Mouse (Mus musculus): Measurements from ENCODE around the gene Sars.

Sars gene

GRCm38 (mm10) chr3:108424944-108425623 is 19.9 kb downstream of the Sars start:
- DNase-seq (ENCODE audit: low spot score in 2 of 2), result no peak

DNA sequence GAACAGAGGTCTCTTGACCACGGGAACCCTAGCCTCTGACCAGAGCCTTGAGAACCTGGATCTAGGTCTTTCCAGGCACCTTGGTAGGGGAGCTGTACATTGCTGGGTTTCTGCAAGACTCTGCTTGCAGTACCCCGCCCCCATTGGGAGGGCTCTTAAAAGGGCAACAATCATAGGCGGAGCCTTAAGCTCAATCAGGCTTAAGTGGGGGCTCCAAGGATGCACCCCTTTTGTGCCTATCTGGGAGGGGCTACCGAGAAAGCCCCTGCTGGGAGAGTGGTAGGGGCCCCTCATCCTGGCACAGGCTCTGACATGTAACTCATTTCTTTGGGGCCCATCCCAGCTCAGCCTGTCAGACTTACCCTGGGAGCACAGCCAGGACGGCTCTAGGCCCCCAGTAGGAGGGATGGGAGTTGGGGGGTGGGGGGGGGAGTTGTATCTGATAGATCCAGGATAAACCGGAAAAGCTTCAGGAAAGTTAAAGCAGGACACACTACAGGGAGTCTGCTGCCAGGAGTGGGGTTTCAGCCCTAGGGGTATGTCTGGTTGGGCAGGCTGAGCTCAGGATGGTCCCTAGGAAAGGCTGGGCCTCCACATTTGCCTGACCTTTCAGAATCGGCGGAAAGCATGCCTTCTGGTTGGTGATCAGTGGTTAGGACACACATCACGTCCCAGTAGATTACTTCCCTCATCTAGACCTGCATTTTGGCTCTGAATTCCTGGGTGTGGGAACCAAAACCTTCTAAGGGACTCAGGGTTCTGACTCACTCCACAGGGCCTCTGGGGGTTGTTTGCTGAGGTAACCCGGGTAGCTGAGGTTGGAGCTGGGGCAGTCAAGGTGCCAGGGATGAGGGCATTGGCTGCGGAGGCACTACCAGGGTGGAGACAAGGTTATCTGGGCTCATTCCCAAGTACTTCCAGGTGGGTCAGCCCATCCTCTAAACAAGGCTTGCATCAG is 20.9 kb downstream of the Sars start:
- peak; percentile 74 to 79 for DNase-seq (ENCODE audit: low spot score in 2 of 2)

GRCm38 (mm10) chr3:108423006-108423405 is 22.0 kb downstream of the Sars start:
- peak in 1 of 2 experiments; percentile 72 for DNase-seq (ENCODE audit: low spot score in 2 of 2)

GRCm38 (mm10) chr3:108415831-108416223 is 29.2 kb downstream of the Sars start:
- DNase-seq (ENCODE audit: low spot score in 2 of 2), result peak; percentile 92 to 93

GRCm38 (mm10) chr3:108414857-108415830 is 29.9 kb downstream of the Sars start, which contains the start of gene Celsr2:
Gene Celsr2, minus strand, starts transcription at chr3:108415552.
- peak; percentile 63 to 65 for DNase-seq (ENCODE audit: low spot score in 2 of 2)

DNA sequence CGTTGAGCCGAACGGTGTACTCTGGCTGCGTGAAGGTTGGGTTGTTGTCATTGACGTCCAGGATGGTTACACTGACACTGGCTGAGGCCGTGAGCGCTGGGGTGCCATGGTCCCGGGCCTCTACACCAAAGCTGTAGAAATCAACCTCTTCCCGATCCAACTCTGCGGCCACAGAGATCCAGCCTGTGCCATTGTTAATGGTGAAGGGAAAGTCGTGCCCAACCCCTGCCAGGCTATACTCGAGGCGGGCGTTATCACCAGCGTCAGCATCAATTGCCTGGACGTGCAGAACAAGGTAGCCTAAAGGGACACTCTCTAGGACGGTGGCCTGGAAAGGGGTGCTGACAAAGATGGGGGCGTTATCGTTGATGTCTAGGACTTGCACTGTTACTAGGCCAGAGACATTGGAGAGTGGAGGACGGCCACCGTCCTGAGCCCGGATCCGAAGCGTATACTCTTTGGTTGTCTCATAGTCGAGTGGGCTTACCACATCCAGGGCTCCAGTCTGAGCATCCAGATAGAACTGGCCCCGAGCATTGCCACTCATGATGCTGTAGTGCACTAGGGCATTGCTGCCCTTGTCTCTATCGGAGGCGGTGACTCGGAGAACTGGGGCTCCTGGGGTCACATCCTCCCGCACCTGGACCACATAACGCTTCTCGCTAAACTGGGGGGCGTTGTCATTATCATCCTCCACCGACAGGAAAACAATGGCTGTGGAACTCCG is 31.2 kb downstream of the Sars start:
- DNase-seq (ENCODE audit: low spot score in 2 of 2), result peak in 1 of 2 experiments; percentile 39

GRCm38 (mm10) chr3:108411754-108412121 is 33.3 kb downstream of the Sars start:
- peak; percentile 76 to 80 for DNase-seq (ENCODE audit: low spot score in 2 of 2)

DNA sequence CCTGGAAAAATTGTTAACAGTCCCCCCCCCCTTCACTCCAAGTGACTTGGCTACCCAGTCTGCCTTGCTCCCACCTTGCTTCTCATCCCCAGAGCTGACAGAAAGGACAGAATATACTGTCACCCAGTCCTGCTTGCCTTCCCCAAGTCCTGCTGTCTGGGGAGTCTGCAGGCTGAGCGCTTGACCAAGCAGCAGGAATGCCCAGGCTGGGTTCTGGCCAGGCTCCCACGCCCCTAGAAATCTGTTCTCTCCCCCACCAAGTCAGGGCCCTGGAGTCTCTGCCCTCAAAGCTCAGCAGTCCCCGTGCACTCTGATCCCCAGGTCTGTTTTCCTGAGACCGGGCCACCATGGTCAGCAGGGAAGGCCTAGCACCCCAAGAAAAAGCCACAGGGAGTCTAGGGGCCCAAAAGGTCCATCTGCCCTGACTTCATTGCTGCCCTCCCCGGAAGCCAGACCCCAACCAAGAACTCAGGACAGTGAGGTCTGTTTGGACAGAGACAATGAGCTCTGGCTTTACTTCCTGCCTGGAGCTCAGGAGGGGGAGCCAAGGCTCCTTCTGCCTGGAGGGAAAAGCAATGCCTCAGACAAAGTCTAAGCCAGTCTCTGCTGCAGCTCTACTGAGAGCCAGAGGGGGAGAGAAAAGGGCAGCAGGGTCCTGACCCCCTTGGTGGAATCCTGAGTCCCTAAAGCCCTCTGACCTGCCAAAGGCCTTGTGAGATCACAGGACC is 33.8 kb downstream of the Sars start:
- peak; percentile 36 to 40 for DNase-seq (ENCODE audit: low spot score in 2 of 2)

DNA sequence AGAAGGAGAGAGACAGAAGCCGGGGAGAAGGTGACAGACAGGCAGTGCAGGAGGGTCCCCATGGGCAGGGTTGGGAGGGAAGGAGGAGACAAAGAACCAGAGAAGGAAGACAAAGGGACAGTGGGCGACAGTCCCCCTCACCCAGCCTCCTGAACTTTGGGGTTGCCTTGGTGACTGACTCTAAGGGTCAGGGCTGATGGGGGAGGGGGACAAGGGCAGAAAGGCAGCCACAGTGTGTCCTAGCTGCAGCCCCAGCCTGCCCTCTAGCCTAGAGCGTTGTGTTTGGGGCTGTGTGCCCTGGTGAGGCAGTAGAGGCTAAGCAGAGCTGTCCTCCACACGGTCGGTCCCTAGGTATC is 34.7 kb downstream of the Sars start:
- peak in 1 of 2 experiments; percentile 38 for DNase-seq (ENCODE audit: low spot score in 2 of 2)

- peak; percentile 25 to 31 for DNase-seq (ENCODE audit: low spot score in 2 of 2)
Observed at GRCm38 (mm10) chr3:108409656-108410358, 35.2 kb downstream of the Sars start.

- DNase-seq (ENCODE audit: low spot score in 2 of 2), result peak in 1 of 2 experiments; percentile 26
Observed at GRCm38 (mm10) chr3:108408517-108409008, 36.4 kb downstream of the Sars start.

DNA sequence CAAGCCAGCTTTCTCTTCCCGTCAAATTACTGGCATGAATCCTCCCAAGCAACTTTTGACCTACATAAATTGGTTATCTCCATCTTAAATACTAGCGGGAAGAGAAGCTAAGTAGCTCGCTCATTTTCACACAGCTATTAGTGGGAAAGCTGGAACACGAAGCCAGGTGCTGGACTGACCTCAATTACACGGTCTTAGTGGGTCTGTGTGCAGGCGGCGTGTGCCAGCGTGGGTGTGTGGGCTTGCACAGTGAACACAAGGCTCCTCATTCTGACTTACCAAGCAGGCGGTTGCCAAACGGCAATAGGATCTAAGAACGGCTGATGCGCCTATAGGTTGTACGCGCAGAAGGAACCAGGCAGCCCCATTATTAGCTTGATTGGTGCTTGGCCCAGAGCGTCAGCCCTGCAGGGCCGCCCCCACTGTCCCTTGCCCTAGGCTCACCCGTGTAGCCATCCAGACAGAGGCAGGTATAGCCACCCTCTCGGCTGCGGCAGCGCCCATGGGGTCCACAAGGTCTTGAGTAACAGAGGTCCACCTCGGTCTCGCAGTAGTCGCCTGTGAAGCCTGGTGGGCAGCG is 38.6 kb downstream of the Sars start:
- peak in 1 of 2 experiments; percentile 55 for DNase-seq (ENCODE audit: low spot score in 2 of 2)

DNA sequence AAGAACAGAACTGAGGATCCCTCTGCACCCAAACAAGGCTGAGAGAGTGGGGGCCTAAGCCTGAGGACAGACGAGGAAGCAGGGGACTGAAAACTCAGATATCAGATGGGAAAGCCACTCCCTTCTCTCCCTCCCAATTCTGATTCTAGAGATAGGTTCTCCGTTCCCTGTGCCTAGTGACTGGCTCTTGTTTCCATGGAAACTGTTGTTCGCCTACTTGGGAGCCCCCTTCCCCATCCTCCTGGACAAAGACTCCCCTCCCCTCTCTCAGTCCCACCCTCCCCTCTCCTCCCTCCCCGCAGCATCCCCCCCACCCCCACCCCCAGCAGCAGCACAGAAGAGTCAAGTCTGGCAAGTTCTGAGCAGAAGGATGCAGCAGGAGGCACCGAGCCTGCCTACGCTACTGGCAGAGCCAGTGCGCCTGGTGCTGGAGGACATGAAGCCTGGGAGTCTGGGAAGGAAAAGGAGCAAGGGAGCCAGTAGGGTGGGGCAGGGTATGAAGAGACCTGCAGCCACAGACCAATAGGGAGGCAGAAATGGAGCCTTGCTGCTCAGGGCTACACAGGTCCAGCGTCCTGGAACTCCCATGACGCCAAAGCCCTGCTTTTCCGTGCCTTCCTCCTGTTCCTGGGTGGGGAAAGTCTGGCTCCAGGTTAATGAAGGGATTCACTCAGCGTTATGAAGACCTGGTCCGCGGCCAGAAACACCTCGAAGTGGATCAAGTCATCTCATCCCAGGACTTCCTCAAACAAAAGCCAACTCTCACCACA is 39.3 kb downstream of the Sars start:
- peak; percentile 76 to 85 for DNase-seq (ENCODE audit: low spot score in 2 of 2)

DNA sequence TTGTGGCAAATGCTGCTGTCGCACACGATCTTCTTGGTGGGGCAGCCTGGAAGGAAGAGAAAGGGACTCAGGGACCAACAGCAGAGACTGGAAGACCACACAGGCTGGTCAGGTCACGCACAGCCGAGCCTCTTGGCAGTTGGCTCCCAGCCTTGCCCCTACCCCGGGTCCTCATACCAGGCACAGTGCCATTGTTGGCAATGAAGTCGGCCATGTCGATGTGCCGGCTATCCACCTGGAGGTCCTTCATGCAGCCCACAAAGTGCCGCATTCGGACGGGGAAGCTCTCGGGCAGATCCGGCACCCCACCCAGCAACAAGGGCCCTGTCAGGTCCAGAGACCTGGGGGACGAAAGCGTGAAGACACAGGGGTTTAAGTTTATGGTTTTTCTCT is 42.5 kb downstream of the Sars start:
- no peak for DNase-seq (ENCODE audit: low spot score in 2 of 2)

DNA sequence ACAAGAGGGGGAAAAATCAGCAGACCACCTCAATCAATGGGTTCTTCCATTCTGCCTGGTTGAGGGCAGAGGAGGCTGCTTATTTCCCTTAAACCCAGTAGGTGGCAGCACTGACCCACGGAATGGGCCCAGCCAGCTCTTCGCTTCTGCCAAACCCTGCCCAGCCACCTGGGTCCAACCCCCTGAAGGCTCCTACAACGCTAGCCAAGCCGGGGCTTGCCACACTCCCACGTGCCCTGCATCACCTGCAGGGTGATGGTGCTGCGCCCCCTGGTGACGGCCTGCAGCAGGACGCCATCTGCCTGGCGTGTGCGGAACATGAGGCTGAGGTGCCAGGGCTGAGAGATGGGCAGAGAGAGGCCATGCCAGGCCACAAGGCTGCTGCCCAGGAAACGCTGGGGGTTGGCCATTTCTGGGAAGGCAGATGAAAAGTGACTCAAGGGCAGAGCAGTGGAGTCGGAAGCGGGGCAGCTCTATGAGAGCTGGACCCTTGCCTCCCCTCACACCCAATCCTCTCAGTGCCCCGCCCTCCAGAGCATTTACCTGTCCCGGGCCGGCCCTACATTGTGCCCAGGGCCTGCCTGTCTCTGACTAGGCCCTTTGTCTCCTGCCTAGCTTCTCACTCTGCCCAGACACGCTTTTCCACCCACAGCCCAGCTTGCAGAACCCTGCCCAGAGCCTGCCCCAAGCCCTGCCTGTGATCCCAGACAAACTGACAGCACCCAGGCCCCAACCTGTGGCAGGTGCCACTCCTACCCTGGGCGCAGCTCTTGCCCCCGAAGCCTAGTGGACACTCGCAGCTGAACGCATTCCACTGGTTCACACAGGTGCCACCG is 43.1 kb downstream of the Sars start:
- DNase-seq (ENCODE audit: low spot score in 2 of 2), result peak; percentile 90 to 91

- DNase-seq (ENCODE audit: low spot score in 2 of 2), result no peak
Observed at GRCm38 (mm10) chr3:108400442-108400841, 44.6 kb downstream of the Sars start.

GRCm38 (mm10) chr3:108398281-108398680 is 46.7 kb downstream of the Sars start:
- no peak for DNase-seq (ENCODE audit: low spot score in 2 of 2)

All from right cerebral cortex, postnatal 10 days (tissue).